Mouse (Mus musculus): ENCODE results near the gene Traf2. TPM values are rescaled to one million over a fixed set of nuclear protein-coding genes. Genes with fewer than 3 reads are reported as not detected.

Traf2 gene
- polyA plus RNA-seq, 1 experiment from 2014 or later: 16.4 TPM

DNA sequence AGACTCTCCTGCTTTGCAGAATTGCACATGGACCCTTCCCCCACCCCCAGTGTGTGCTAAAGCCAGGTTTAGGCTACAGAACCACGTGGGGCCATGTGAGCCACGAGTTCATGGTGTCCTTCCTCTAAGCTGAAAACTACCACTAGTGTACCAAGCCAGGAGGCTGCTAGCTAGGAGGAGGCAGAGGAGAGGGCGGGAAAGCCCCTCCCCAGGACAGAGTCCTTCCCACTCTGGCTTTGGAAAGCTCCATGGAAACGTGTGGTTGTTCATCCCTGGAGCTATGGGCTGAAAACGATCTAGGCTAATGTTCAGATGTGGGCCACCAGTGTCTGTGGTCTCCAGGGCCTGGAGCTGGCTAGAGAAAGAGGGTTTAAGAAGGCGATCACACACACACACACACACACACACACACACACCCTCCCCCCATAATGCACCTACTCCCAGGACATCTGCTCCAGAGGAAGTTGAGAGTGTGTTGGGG lies 33.9 kb upstream of the Traf2 start:
- H3K4me2 ChIP-seq (replicated peaks; ENCODE audit: low read depth): peak overlapping the region; percentile 75
- WGBS: 31% methylated on average over 6 of the region's 6 CpGs
- peaks cover 43% of the 10 kb centered on the region for H3K27me3 ChIP-seq (replicated peaks; ENCODE audit: control insufficient read depth, insufficient read depth, low read length)
- H3K4me1 ChIP-seq (replicated peaks; ENCODE audit: control insufficient read depth, insufficient read depth, low read length): peaks cover 32% of the 10 kb centered on the region
- ATAC-seq: no peak
- no peaks in the 10 kb centered on the region for H3K9me3 ChIP-seq (ENCODE audit: control insufficient read depth)
- no peak overlapping the region for H3K4me3 ChIP-seq (ENCODE audit: low read depth, low read length)
- no peak for TF ChIP-seq CTCF (IDR thresholded peaks at IDR 0.05; ENCODE audit: low read depth)
- no peak overlapping the region for H3K9ac ChIP-seq (ENCODE audit: low read depth, low read length)
- H3K27ac ChIP-seq (ENCODE audit: low read depth, low read length): no peak overlapping the region
- H3K36me3 ChIP-seq (ENCODE audit: control insufficient read depth, insufficient read depth): peaks cover 15% of the 10 kb centered on the region

GRCm38 (mm10) chr2:25579737-25580460 lies 33.2 kb upstream of the Traf2 start:
- Histone ChIP-seq H3K4me1 (replicated peaks; ENCODE audit: control insufficient read depth, insufficient read depth, low read length) (peaks cover 34% of the 10 kb centered on the region), H3K36me3 (ENCODE audit: control insufficient read depth, insufficient read depth) (peaks cover 8% of the 10 kb centered on the region), H3K4me3 (ENCODE audit: low read depth, low read length) (peak overlapping the region; percentile 29), H3K9ac (ENCODE audit: low read depth, low read length) (peak overlapping the region; percentile 1; the same call in 1 of the 2 replicates), H3K4me2 (replicated peaks; ENCODE audit: low read depth) (peak overlapping the region; percentile 66), H3K27me3 (replicated peaks; ENCODE audit: control insufficient read depth, insufficient read depth, low read length) (peaks cover 43% of the 10 kb centered on the region), H3K27ac (ENCODE audit: low read depth, low read length) (no peak overlapping the region), H3K9me3 (ENCODE audit: control insufficient read depth) (no peaks in the 10 kb centered on the region)
- ATAC-seq: no peak
- peak; percentile 79 for TF ChIP-seq CTCF (IDR thresholded peaks at IDR 0.05; ENCODE audit: low read depth)
- 2% methylated on average over 27 of the region's 27 CpGs for WGBS

DNA sequence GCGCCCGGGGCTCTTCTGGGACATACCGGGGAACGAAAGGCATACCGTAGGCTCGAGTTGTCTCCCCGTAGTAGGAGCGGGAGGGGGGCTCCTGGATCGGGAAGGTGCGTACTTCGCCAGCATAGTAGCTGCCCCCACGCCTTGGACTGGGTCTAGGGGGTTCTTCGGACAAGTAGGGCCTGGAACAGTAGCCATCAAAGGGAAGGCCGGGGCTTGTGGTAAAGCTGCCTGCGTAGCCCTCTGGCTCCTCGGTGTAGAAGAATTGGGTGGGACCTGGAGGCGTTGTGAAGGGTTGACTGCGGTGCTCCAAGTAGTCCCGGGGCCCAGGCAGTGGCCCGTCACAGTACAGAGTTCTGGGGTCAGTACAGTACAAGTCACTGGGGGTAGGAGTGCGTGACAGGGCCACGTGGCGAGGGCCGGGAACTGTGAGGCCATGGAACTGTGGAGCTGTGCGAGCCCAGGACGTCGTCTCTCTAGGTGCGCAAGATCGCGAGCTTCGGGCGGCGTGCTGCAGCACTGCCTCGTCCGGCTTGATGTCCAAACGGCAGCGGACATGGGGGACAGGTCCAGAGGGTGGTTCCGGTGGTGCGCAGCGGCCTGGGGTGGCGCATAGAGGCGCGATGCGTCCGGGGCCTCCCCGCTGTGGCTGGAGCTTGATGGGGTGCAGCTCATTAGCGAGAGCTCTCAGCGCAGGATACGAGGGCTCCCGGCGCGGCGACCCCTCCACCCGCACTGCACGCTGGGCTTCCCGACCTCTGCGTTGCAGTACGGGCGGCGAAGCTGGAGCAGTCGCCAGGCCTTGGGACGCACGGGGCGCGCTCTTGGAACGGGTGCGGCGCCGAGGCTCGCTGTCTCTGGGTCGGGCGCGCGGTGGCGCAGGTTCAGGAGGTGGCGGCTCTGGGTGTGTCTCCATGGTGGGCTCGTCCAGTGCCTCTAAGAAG lies 32.3 kb upstream of the Traf2 start:
- peak overlapping the region; percentile 29 for H3K4me3 ChIP-seq (ENCODE audit: low read depth, low read length)
- peak overlapping the region; percentile 66 for H3K4me2 ChIP-seq (replicated peaks; ENCODE audit: low read depth)
- H3K9ac ChIP-seq (ENCODE audit: low read depth, low read length): no peak overlapping the region
- no peaks in the 10 kb centered on the region for H3K9me3 ChIP-seq (ENCODE audit: control insufficient read depth)
- no peak overlapping the region for H3K27ac ChIP-seq (ENCODE audit: low read depth, low read length)
- H3K36me3 ChIP-seq (ENCODE audit: control insufficient read depth, insufficient read depth): peaks cover 7% of the 10 kb centered on the region
- H3K4me1 ChIP-seq (replicated peaks; ENCODE audit: control insufficient read depth, insufficient read depth, low read length): peaks cover 34% of the 10 kb centered on the region
- no peak for ATAC-seq
- peaks cover 43% of the 10 kb centered on the region for H3K27me3 ChIP-seq (replicated peaks; ENCODE audit: control insufficient read depth, insufficient read depth, low read length)
- WGBS: 10% methylated on average over 77 of the region's 77 CpGs
- no peak for TF ChIP-seq CTCF (IDR thresholded peaks at IDR 0.05; ENCODE audit: low read depth)

- H3K4me3 ChIP-seq (ENCODE audit: low read depth, low read length): peak overlapping the region; percentile 29
- peaks cover 43% of the 10 kb centered on the region for H3K27me3 ChIP-seq (replicated peaks; ENCODE audit: control insufficient read depth, insufficient read depth, low read length)
- WGBS: 21% methylated on average over 75 of the region's 75 CpGs
- no peak overlapping the region for H3K9ac ChIP-seq (ENCODE audit: low read depth, low read length)
- no peak for ATAC-seq
- peak; percentile 51 for TF ChIP-seq CTCF (IDR thresholded peaks at IDR 0.05; ENCODE audit: low read depth)
- no peak overlapping the region for H3K27ac ChIP-seq (ENCODE audit: low read depth, low read length)
- H3K36me3 ChIP-seq (ENCODE audit: control insufficient read depth, insufficient read depth): peaks cover 4% of the 10 kb centered on the region
- peak overlapping the region; percentile 66 for H3K4me2 ChIP-seq (replicated peaks; ENCODE audit: low read depth)
- H3K4me1 ChIP-seq (replicated peaks; ENCODE audit: control insufficient read depth, insufficient read depth, low read length): peaks cover 34% of the 10 kb centered on the region
- H3K9me3 ChIP-seq (ENCODE audit: control insufficient read depth): no peaks in the 10 kb centered on the region
These were observed 31.4 kb upstream of the Traf2 start for GRCm38 (mm10) chr2:25577951-25578795.

GRCm38 (mm10) chr2:25576965-25577891 lies 30.5 kb upstream of the Traf2 start:
- Histone ChIP-seq H3K4me3 (ENCODE audit: low read depth, low read length) (peak overlapping the region; percentile 29), H3K4me2 (replicated peaks; ENCODE audit: low read depth) (peak overlapping the region; percentile 66), H3K9ac (ENCODE audit: low read depth, low read length) (no peak overlapping the region), H3K9me3 (ENCODE audit: control insufficient read depth) (no peaks in the 10 kb centered on the region), H3K36me3 (ENCODE audit: control insufficient read depth, insufficient read depth) (no peaks in the 10 kb centered on the region), H3K4me1 (replicated peaks; ENCODE audit: control insufficient read depth, insufficient read depth, low read length) (peaks cover 33% of the 10 kb centered on the region), H3K27me3 (replicated peaks; ENCODE audit: control insufficient read depth, insufficient read depth, low read length) (peaks cover 43% of the 10 kb centered on the region), H3K27ac (ENCODE audit: low read depth, low read length) (no peak overlapping the region)
- no peak for ATAC-seq
- 34% methylated on average over 91 of the region's 92 CpGs for WGBS
- no peak for TF ChIP-seq CTCF (IDR thresholded peaks at IDR 0.05; ENCODE audit: low read depth)

Data from intestine, postnatal 0 days (tissue).